Mouse (Mus musculus): ENCODE results near the gene Ntng1. TPM values are rescaled to one million over a fixed set of nuclear protein-coding genes. Genes with fewer than 3 reads are reported as not detected.

Gene Ntng1
- polyA plus RNA-seq, 1 experiment from 2014 or later, result 1.2 TPM

- no peaks in the 10 kb centered on the region for H3K36me3 ChIP-seq (ENCODE audit: control insufficient read depth, insufficient read depth, low read length)
- H3K9me3 ChIP-seq (ENCODE audit: control insufficient read depth, low read length), result no peaks in the 10 kb centered on the region
- H3K9ac ChIP-seq (ENCODE audit: low read length), result no peak overlapping the region
- no peak overlapping the region for H3K4me2 ChIP-seq (replicated peaks; ENCODE audit: low read depth)
- no peak for DNase-seq (ENCODE audit: low spot score)
- WGBS, result 61% methylated on average over 2 of the region's 2 CpGs
- H3K27ac ChIP-seq (replicated peaks), result no peak overlapping the region
- H3K4me3 ChIP-seq (ENCODE audit: low read depth, low read length), result no peak overlapping the region
- no peak for TF ChIP-seq EP300 (optimal IDR thresholded peaks at IDR 0.05)
- no peak for TF ChIP-seq CTCF (IDR thresholded peaks at IDR 0.05; ENCODE audit: low read depth)
- ATAC-seq (ENCODE audit: low FRiP score, low TSS enrichment), result no peak
- H3K27me3 ChIP-seq (ENCODE audit: control insufficient read depth, insufficient read depth, low read length), result no peaks in the 10 kb centered on the region
- no peaks in the 10 kb centered on the region for H3K4me1 ChIP-seq (replicated peaks; ENCODE audit: control insufficient read depth, insufficient read depth)
Observed at GRCm38 (mm10) chr3:110085336-110085735, 58.5 kb downstream of the Ntng1 start.

- WGBS, result 87% methylated on average over 6 of the region's 6 CpGs
- Histone ChIP-seq H3K27me3 (ENCODE audit: control insufficient read depth, insufficient read depth, low read length) (no peaks in the 10 kb centered on the region), H3K4me1 (replicated peaks; ENCODE audit: control insufficient read depth, insufficient read depth) (no peaks in the 10 kb centered on the region), H3K9me3 (ENCODE audit: control insufficient read depth, low read length) (no peaks in the 10 kb centered on the region), H3K9ac (ENCODE audit: low read length) (no peak overlapping the region), H3K36me3 (ENCODE audit: control insufficient read depth, insufficient read depth, low read length) (no peaks in the 10 kb centered on the region), H3K27ac (replicated peaks) (no peak overlapping the region), H3K4me3 (ENCODE audit: low read depth, low read length) (no peak overlapping the region), H3K4me2 (replicated peaks; ENCODE audit: low read depth) (no peak overlapping the region)
- TF ChIP-seq CTCF (IDR thresholded peaks at IDR 0.05; ENCODE audit: low read depth) (no peak), EP300 (optimal IDR thresholded peaks at IDR 0.05) (no peak)
- no peak for DNase-seq (ENCODE audit: low spot score)
- no peak for ATAC-seq (ENCODE audit: low FRiP score, low TSS enrichment)
Observed at GRCm38 (mm10) chr3:110064709-110065256, 79.0 kb downstream of the Ntng1 start.

- ATAC-seq (ENCODE audit: low FRiP score, low TSS enrichment) (no peak), DNase-seq (ENCODE audit: low spot score) (no peak)
- 83% methylated on average over 6 of the region's 6 CpGs for WGBS
Observed at GRCm38 (mm10) chr3:110055915-110056314, 87.9 kb downstream of the Ntng1 start.

GRCm38 (mm10) chr3:110055433-110055832, 88.4 kb downstream of the Ntng1 start:
- Histone ChIP-seq H3K4me2 (replicated peaks; ENCODE audit: low read depth) (no peak overlapping the region), H3K27me3 (ENCODE audit: control insufficient read depth, insufficient read depth, low read length) (no peaks in the 10 kb centered on the region), H3K9me3 (ENCODE audit: control insufficient read depth, low read length) (no peaks in the 10 kb centered on the region), H3K4me3 (ENCODE audit: low read depth, low read length) (no peak overlapping the region), H3K9ac (ENCODE audit: low read length) (no peak overlapping the region), H3K27ac (replicated peaks) (no peak overlapping the region), H3K4me1 (replicated peaks; ENCODE audit: control insufficient read depth, insufficient read depth) (no peaks in the 10 kb centered on the region), H3K36me3 (ENCODE audit: control insufficient read depth, insufficient read depth, low read length) (no peaks in the 10 kb centered on the region)
- DNase-seq (ENCODE audit: low spot score) (no peak), ATAC-seq (ENCODE audit: low FRiP score, low TSS enrichment) (no peak)
- no peak for TF ChIP-seq EP300 (optimal IDR thresholded peaks at IDR 0.05)
- TF ChIP-seq CTCF (IDR thresholded peaks at IDR 0.05; ENCODE audit: low read depth), result no peak
- 81% methylated on average over 6 of the region's 6 CpGs for WGBS

More at GRCm38 (mm10) chr3:110055915-110056314, 87.9 kb downstream of the Ntng1 start:
- H3K27ac ChIP-seq (replicated peaks), result no peak overlapping the region
- H3K4me2 ChIP-seq (replicated peaks; ENCODE audit: low read depth), result no peak overlapping the region
- no peaks in the 10 kb centered on the region for H3K9me3 ChIP-seq (ENCODE audit: control insufficient read depth, low read length)
- H3K4me3 ChIP-seq (ENCODE audit: low read depth, low read length), result no peak overlapping the region
- H3K9ac ChIP-seq (ENCODE audit: low read length), result no peak overlapping the region
- TF ChIP-seq EP300 (optimal IDR thresholded peaks at IDR 0.05) (no peak), CTCF (IDR thresholded peaks at IDR 0.05; ENCODE audit: low read depth) (no peak)
- H3K4me1 ChIP-seq (replicated peaks; ENCODE audit: control insufficient read depth, insufficient read depth), result no peaks in the 10 kb centered on the region
- H3K36me3 ChIP-seq (ENCODE audit: control insufficient read depth, insufficient read depth, low read length), result no peaks in the 10 kb centered on the region
- H3K27me3 ChIP-seq (ENCODE audit: control insufficient read depth, insufficient read depth, low read length), result no peaks in the 10 kb centered on the region

- ATAC-seq (ENCODE audit: low FRiP score, low TSS enrichment), result no peak
- Histone ChIP-seq H3K27ac (replicated peaks) (no peak overlapping the region), H3K9me3 (ENCODE audit: control insufficient read depth, low read length) (no peaks in the 10 kb centered on the region), H3K4me2 (replicated peaks; ENCODE audit: low read depth) (no peak overlapping the region), H3K36me3 (ENCODE audit: control insufficient read depth, insufficient read depth, low read length) (no peaks in the 10 kb centered on the region), H3K4me1 (replicated peaks; ENCODE audit: control insufficient read depth, insufficient read depth) (no peaks in the 10 kb centered on the region), H3K9ac (ENCODE audit: low read length) (no peak overlapping the region), H3K4me3 (ENCODE audit: low read depth, low read length) (no peak overlapping the region), H3K27me3 (ENCODE audit: control insufficient read depth, insufficient read depth, low read length) (no peaks in the 10 kb centered on the region)
- DNase-seq (ENCODE audit: low spot score), result no peak
- 84% methylated on average over 2 of the region's 2 CpGs for WGBS
- no peak for TF ChIP-seq EP300 (optimal IDR thresholded peaks at IDR 0.05)
- TF ChIP-seq CTCF (IDR thresholded peaks at IDR 0.05; ENCODE audit: low read depth), result no peak
Observed at GRCm38 (mm10) chr3:110054125-110054524, 89.7 kb downstream of the Ntng1 start.

GRCm38 (mm10) chr3:110048152-110048551, 95.7 kb downstream of the Ntng1 start:
- H3K9me3 ChIP-seq (ENCODE audit: control insufficient read depth, low read length), result no peaks in the 10 kb centered on the region
- H3K36me3 ChIP-seq (ENCODE audit: control insufficient read depth, insufficient read depth, low read length), result no peaks in the 10 kb centered on the region
- DNase-seq (ENCODE audit: low spot score) (no peak), ATAC-seq (ENCODE audit: low FRiP score, low TSS enrichment) (no peak)
- no peaks in the 10 kb centered on the region for H3K27me3 ChIP-seq (ENCODE audit: control insufficient read depth, insufficient read depth, low read length)
- H3K4me3 ChIP-seq (ENCODE audit: low read depth, low read length), result no peak overlapping the region
- H3K27ac ChIP-seq (replicated peaks), result no peak overlapping the region
- H3K4me1 ChIP-seq (replicated peaks; ENCODE audit: control insufficient read depth, insufficient read depth), result no peaks in the 10 kb centered on the region
- H3K9ac ChIP-seq (ENCODE audit: low read length), result no peak overlapping the region
- no peak for TF ChIP-seq CTCF (IDR thresholded peaks at IDR 0.05; ENCODE audit: low read depth)
- TF ChIP-seq EP300 (optimal IDR thresholded peaks at IDR 0.05), result no peak
- H3K4me2 ChIP-seq (replicated peaks; ENCODE audit: low read depth), result no peak overlapping the region
- whole genome bisulfite sequencing, result 72% methylated on average over 6 of the region's 6 CpGs

Data from stomach, postnatal 0 days (tissue).